Mouse (Mus musculus) thymus, postnatal 0 days (tissue): ENCODE data around the gene Pyroxd2. TPM values are rescaled to one million over a fixed set of nuclear protein-coding genes. Genes with fewer than 3 reads are reported as not detected.
"Not testable (repeated sequence)": the region's sequence is repeated elsewhere in the genome, so short reads cannot be mapped to it uniquely, and the experiment has no call there.

Source experiments
- DNase-seq: peaks from one replicate; pipeline ENCODE4 v3.0.0-alpha.2; 2015; ENCODE audit warnings: low spot score
- polyA plus RNA-seq: library from polyadenylated mRNA; unstranded; fragments of >200 nt; fragmentation: Nextera tagmentation; extraction: Ambion mirVana; gene quantifications from 2 replicates; pipeline ENCODE4 v1.2.1, GENCODE M21; 2015

The Pyroxd2 gene
- polyA plus RNA-seq, 1 experiment from 2014 or later: 0.69 TPM

- no peak for DNase-seq
These were observed 62.3 kb downstream of the Pyroxd2 start for GRCm38 (mm10) chr19:42690256-42690655.

DNA sequence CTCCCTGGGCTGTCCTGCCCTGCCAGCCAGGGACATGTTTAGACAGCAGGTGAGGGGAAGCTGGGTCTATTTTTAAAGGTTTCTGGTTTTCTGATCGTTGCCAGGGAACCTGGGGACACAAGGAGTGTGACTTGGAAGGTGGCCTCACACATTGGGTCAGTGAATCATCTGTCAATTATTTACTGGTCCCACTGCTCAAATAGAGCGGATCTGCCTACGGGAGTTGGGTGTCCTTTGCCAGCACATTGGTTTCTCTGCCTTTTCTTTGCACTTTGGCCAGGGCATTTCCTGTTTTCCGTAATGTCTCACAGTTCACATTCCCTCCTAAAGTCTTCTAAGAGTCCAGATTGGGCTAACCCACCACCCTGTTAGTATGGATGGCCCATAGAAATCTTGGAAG lies 62.8 kb downstream of the Pyroxd2 start:
- no peak for DNase-seq

GRCm38 (mm10) chr19:42689321-42689720 lies 63.3 kb downstream of the Pyroxd2 start:
- DNase-seq: no peak

DNA sequence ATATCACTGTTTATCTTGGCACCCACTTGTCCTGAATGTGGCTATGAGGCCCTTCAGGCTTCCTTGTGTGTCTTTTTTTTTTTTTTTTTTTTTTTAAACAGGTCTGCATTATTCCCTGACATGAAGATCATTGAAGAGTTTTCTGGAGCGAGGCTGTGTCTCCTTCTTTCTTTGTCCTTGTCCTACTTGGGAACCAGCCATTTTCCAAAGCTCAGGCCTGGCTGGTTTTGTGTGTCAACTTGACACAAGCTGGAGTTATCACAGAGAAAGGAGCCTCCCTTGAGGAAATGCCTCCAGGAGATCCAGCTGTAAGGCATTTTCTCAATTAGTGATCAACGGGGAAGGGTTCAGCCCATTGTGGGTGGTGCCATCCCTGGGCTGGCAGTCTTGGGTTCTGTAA lies 69.8 kb downstream of the Pyroxd2 start:
- not testable (repeated sequence) for DNase-seq

- DNase-seq: no peak
These were observed 74.4 kb downstream of the Pyroxd2 start for GRCm38 (mm10) chr19:42678191-42678590.

- DNase-seq: no peak
These were observed 75.1 kb downstream of the Pyroxd2 start for GRCm38 (mm10) chr19:42677452-42677851.

GRCm38 (mm10) chr19:42676931-42677330 lies 75.6 kb downstream of the Pyroxd2 start:
- no peak for DNase-seq

Other genes starting within 250 kb of the Pyroxd2 start
- gene R3hcc1l, start 234.0 kb downstream of the Pyroxd2 start, polyA plus RNA-seq: 24.5 and 26.9 TPM in 2 replicates
- gene Loxl4, start 140.0 kb downstream of the Pyroxd2 start, polyA plus RNA-seq: 0.43 and 0.68 TPM in 2 replicates
- gene Hps1, start 27.2 kb upstream of the Pyroxd2 start, polyA plus RNA-seq: 16.0 and 16.5 TPM in 2 replicates